9 mouse cellular contexts compared by ENCODE assay signal in genomic region chr10:80033511-80034391, GRCm38 (mm10). TPM values are rescaled to one million over a fixed set of nuclear protein-coding genes. Genes with fewer than 3 reads are reported as not detected.
DNase-seq lines count a peak whose midpoint lies in the region; ATAC-seq lines count a peak whose summit lies in the region.
"Had no signal": no experiment of that assay in that cellular context is flagged by ENCODE, and none has a peak within 500 bp of the region (broad histone marks: within the 10 kb centered on the region; RNA-seq: fewer than 3 reads in every experiment).

No protein-coding gene starts in this region.

- peaks cover 41% of the 10 kb centered on the region for H3K4me1 ChIP-seq in heart, embryonic 11.5 days (ENCODE audit: control insufficient read depth, insufficient read depth, low read length)

- 24% methylated on average over 9 of the region's 9 CpGs for WGBS in heart, embryonic 11.5 days (ENCODE audit: insufficient replicate concordance)
- 29% methylated on average over 9 of the region's 9 CpGs for WGBS in macrophage (ENCODE audit: missing documents)

- peak overlapping the region; percentile 7 for H3K4me2 ChIP-seq in heart, embryonic 11.5 days
- H3K4me2 ChIP-seq: limb, embryonic 12.5 days had no signal

- peaks cover 22% of the 10 kb centered on the region for H3K36me3 ChIP-seq in heart, embryonic 11.5 days (ENCODE audit: control insufficient read depth, insufficient read depth, low read length)
- peaks cover 59% of the 10 kb centered on the region for H3K36me3 ChIP-seq in macrophage (ENCODE audit: inconsistent target)

- peak overlapping the region; percentile 51 for H3K27ac ChIP-seq in heart, embryonic 11.5 days (ENCODE audit: low read depth, low read length)
- H3K27ac ChIP-seq in macrophage, result peak overlapping the region; percentile 89

- ATAC-seq in heart, embryonic 11.5 days (replicated peaks; ENCODE audit: insufficient number of reproducible peaks, low FRiP score, low TSS enrichment), result no peak

- H3K9ac ChIP-seq in heart, embryonic 11.5 days (ENCODE audit: low read depth, low read length), result peak overlapping the region; percentile 39; the same call in 1 of the 2 replicates
- H3K9ac ChIP-seq: limb, embryonic 12.5 days had no signal

- H3K9me3 ChIP-seq in heart, embryonic 11.5 days (replicated peaks; ENCODE audit: control insufficient read depth, low read length), result no peaks in the 10 kb centered on the region
- H3K9me3 ChIP-seq: limb, embryonic 12.5 days had no signal

- peak; percentile 53 for DNase-seq in thymus, postnatal 14 days
- DNase-seq in thymus, adult 18-20 months, result no peak
- peak; percentile 83 for DNase-seq in brain, adult 2 months (ENCODE audit: low read depth, low spot score)
- DNase-seq in kidney, postnatal 14 days, result peak; percentile 66
- DNase-seq in right cerebral cortex, postnatal 36 days (ENCODE audit: low spot score in 2 of 2), result no peak
- DNase-seq in c-Kit-positive CD71-positive TER-119-positive erythroid progenitor cells, embryonic 14.5 days (ENCODE audit: low spot score), result no peak

- no peak overlapping the region for H3K4me3 ChIP-seq in heart, embryonic 11.5 days (ENCODE audit: low read depth, low read length)
- no peak overlapping the region for H3K4me3 ChIP-seq in macrophage (ENCODE audit: inconsistent target)
- H3K4me3 ChIP-seq: limb, embryonic 12.5 days had no signal

- H3K79me2 ChIP-seq in macrophage (ENCODE audit: inconsistent target), result peaks cover 29% of the 10 kb centered on the region

- H3K27me3 ChIP-seq in heart, embryonic 11.5 days (ENCODE audit: control insufficient read depth, insufficient read depth, low read length), result no peaks in the 10 kb centered on the region
- H3K27me3 ChIP-seq: limb, embryonic 12.5 days had no signal

RNA-seq across cellular contexts. Expression of gene Polr2e, which starts 5.8 kb away (rescaled TPM):
- polyA plus RNA-seq in heart, embryonic 11.5 days (2014; fragmentation: Nextera tagmentation; extraction: Ambion mirVana), result 160 and 182 TPM in 2 replicates
- total RNA-seq in macrophage (2018; cell fraction: chromatin; rRNA removed), result 10 to 100 TPM in 15 of 26 experiments, 1 to 10 TPM in 11; 2.7 to 32.6 (median 15.8) TPM
- total RNA-seq in macrophage (2018; cell fraction: cytosol; rRNA removed), result 10 to 100 TPM; 24.1 to 50.6 (median 34.6) TPM
- total RNA-seq in macrophage (2018; cell fraction: nucleus; rRNA removed), result 10 to 100 TPM in 17 of 26 experiments, 1 to 10 TPM in 9; 5.7 to 31.9 (median 11.6) TPM
- 51.6 to 65.8 TPM (median 54.3 TPM) in 3 replicates for polyA plus RNA-seq in macrophage (2018)

RNA-seq across cellular contexts. Expression of gene Gpx4, which starts 13.2 kb away (rescaled TPM):
- polyA plus RNA-seq in heart, embryonic 11.5 days (2014; fragmentation: Nextera tagmentation; extraction: Ambion mirVana), result 711 and 729 TPM in 2 replicates
- total RNA-seq in macrophage (2018; cell fraction: chromatin; rRNA removed), result 100 to 1,000 TPM in 8 of 26 experiments, 10 to 100 TPM in 18; 25.2 to 137 (median 85.2) TPM
- total RNA-seq in macrophage (2018; cell fraction: cytosol; rRNA removed), result 100 to 1,000 TPM; 389 to 647 (median 497) TPM
- 100 to 1,000 TPM in 20 of 26 experiments, 10 to 100 TPM in 6; 53.9 to 194 (median 123) TPM for total RNA-seq in macrophage (2018; cell fraction: nucleus; rRNA removed)
- polyA plus RNA-seq in macrophage (2018), result 427 to 512 TPM (median 481 TPM) in 3 replicates

RNA-seq across cellular contexts. Expression of gene Arhgap45, which starts 17.3 kb away (rescaled TPM):
- polyA plus RNA-seq in heart, embryonic 11.5 days (2014; fragmentation: Nextera tagmentation; extraction: Ambion mirVana), result 6.2 and 7.5 TPM in 2 replicates
- total RNA-seq in macrophage (2018; cell fraction: chromatin; rRNA removed), result 100 to 1,000 TPM in 23 of 26 experiments, 10 to 100 TPM in 3; 60.1 to 650 (median 256) TPM
- total RNA-seq in macrophage (2018; cell fraction: cytosol; rRNA removed), result 100 to 1,000 TPM in 7 of 26 experiments, 10 to 100 TPM in 19; 38.3 to 135 (median 73.0) TPM
- total RNA-seq in macrophage (2018; cell fraction: nucleus; rRNA removed), result 100 to 1,000 TPM in 19 of 26 experiments, 10 to 100 TPM in 7; 53.9 to 429 (median 152) TPM
- 56.2 to 124 TPM (median 74.2 TPM) in 3 replicates for polyA plus RNA-seq in macrophage (2018)

RNA-seq across cellular contexts. Expression of gene Abca7, which starts 37.5 kb away (rescaled TPM):
- 2.1 and 2.8 TPM in 2 replicates for polyA plus RNA-seq in heart, embryonic 11.5 days (2014; fragmentation: Nextera tagmentation; extraction: Ambion mirVana)
- 10 to 100 TPM; 13.8 to 55.3 (median 40.0) TPM for total RNA-seq in macrophage (2018; cell fraction: chromatin; rRNA removed)
- 1 to 10 TPM; 2.5 to 9.0 (median 5.6) TPM for total RNA-seq in macrophage (2018; cell fraction: cytosol; rRNA removed)
- 10 to 100 TPM in 25 of 26 experiments, 1 to 10 TPM in 1; 8.8 to 34.3 (median 23.0) TPM for total RNA-seq in macrophage (2018; cell fraction: nucleus; rRNA removed)
- 3.3 to 10.6 TPM (median 4.0 TPM) in 3 replicates for polyA plus RNA-seq in macrophage (2018)

RNA-seq across cellular contexts. Expression of gene Cnn2, which starts 45.4 kb away (rescaled TPM):
- polyA plus RNA-seq in heart, embryonic 11.5 days (2014; fragmentation: Nextera tagmentation; extraction: Ambion mirVana), result 405 and 420 TPM in 2 replicates
- 10 to 100 TPM in 1 of 26 experiments, 1 to 10 TPM in 15, under 1 TPM in 10; 0.44 to 23.6 (median 1.4) TPM for total RNA-seq in macrophage (2018; cell fraction: chromatin; rRNA removed)
- 1 to 10 TPM; 2.0 to 8.6 (median 4.4) TPM for total RNA-seq in macrophage (2018; cell fraction: cytosol; rRNA removed)
- total RNA-seq in macrophage (2018; cell fraction: nucleus; rRNA removed), result 1 to 10 TPM in 24 of 26 experiments, under 1 TPM in 2; 0.29 to 5.9 (median 2.2) TPM
- polyA plus RNA-seq in macrophage (2018), result 4.0 to 9.8 TPM (median 4.7 TPM) in 3 replicates

Comparison
In these comparisons a context has a peak if more than half of its experiments do, and no peak if none do; other contexts are left out.
1. DNase-seq: peak in thymus, postnatal 14 days (single experiment), brain, adult 2 months (single experiment) and kidney, postnatal 14 days (single experiment); none in thymus, adult 18-20 months (0 of 2), right cerebral cortex, postnatal 36 days (0 of 2) and c-Kit-positive CD71-positive TER-119-positive erythroid progenitor cells, embryonic 14.5 days (single experiment).